Comparison of ENCODE assay signal across 7 mouse cellular contexts in genomic region chr19:57411375-57412196, GRCm38 (mm10). TPM values are rescaled to one million over a fixed set of nuclear protein-coding genes. Genes with fewer than 3 reads are reported as not detected.
DNase-seq lines count a peak whose midpoint lies in the region; ATAC-seq and TF ChIP-seq lines count a peak whose summit lies in the region.

No protein-coding gene starts in this region.

- no peak; the same call in 1 of the 2 replicates for TF ChIP-seq POLR2A in bone marrow, adult 2 months (IDR thresholded peaks at IDR 0.05; ENCODE audit: borderline replicate concordance, control insufficient read depth, low read depth, low read length)
- TF ChIP-seq POLR2A in limb, embryonic 14.5 days (IDR thresholded peaks at IDR 0.05; ENCODE audit: borderline replicate concordance, extremely low read depth, insufficient read depth, insufficient read length): no peak
- no peak for TF ChIP-seq POLR2A in small intestine, adult 2 months (IDR thresholded peaks at IDR 0.05; ENCODE audit: low read depth, low read length)

- H3K27ac ChIP-seq in bone marrow, adult 2 months (ENCODE audit: control insufficient read depth, insufficient read depth, low read depth, low read length, poor library complexity): no peak overlapping the region
- H3K27ac ChIP-seq in embryonic facial prominence, embryonic 13.5 days: peak overlapping the region; percentile 91
- no peak overlapping the region for H3K27ac ChIP-seq in heart, embryonic 12.5 days (ENCODE audit: poor library complexity, severe bottlenecking)
- H3K27ac ChIP-seq in limb, embryonic 14.5 days (replicated peaks; ENCODE audit: low read depth, low read length): peak overlapping the region; percentile 45
- peak overlapping the region; percentile 66 for H3K27ac ChIP-seq in midbrain, embryonic 14.5 days (replicated peaks; ENCODE audit: low read depth, low read length)
- peak overlapping the region; percentile 17; the same call in 1 of the 2 replicates for H3K27ac ChIP-seq in small intestine, adult 2 months (ENCODE audit: insufficient read depth, low read depth, low read length)

- H3K36me3 ChIP-seq in embryonic facial prominence, embryonic 13.5 days: no peaks in the 10 kb centered on the region
- H3K36me3 ChIP-seq in heart, embryonic 12.5 days: no peaks in the 10 kb centered on the region
- H3K36me3 ChIP-seq in limb, embryonic 14.5 days (ENCODE audit: control insufficient read depth, insufficient read depth, low read length): no peaks in the 10 kb centered on the region
- no peaks in the 10 kb centered on the region for H3K36me3 ChIP-seq in midbrain, embryonic 14.5 days (ENCODE audit: control insufficient read depth, insufficient read depth, low read length)
- no peaks in the 10 kb centered on the region for H3K36me3 ChIP-seq in small intestine, adult 2 months (ENCODE audit: control insufficient read depth, insufficient read depth, low read length)

- H3K9ac ChIP-seq in embryonic facial prominence, embryonic 13.5 days: peak overlapping the region; percentile 55; the same call in 1 of the 2 replicates
- H3K9ac ChIP-seq in heart, embryonic 12.5 days: peak overlapping the region; percentile 50; the same call in 1 of the 2 replicates
- H3K9ac ChIP-seq in limb, embryonic 14.5 days (ENCODE audit: low read depth, low read length, severe bottlenecking): no peak overlapping the region; the same call in 1 of the 2 replicates
- peak overlapping the region; percentile 36; the same call in 1 of the 2 replicates for H3K9ac ChIP-seq in midbrain, embryonic 14.5 days (replicated peaks; ENCODE audit: low read length)

- DNase-seq in kidney, adult 9 months: peak; percentile 79
- peak; percentile 66 for DNase-seq in limb, embryonic 14.5 days (ENCODE audit: low spot score)
- DNase-seq in midbrain, embryonic 14.5 days: peak; percentile 82

- peak overlapping the region; percentile 0 for H3K4me3 ChIP-seq in bone marrow, adult 2 months (replicated peaks; ENCODE audit: control insufficient read depth, low read depth, low read length)
- H3K4me3 ChIP-seq in embryonic facial prominence, embryonic 13.5 days: peak overlapping the region; percentile 9; the same call in 1 of the 2 replicates
- H3K4me3 ChIP-seq in heart, embryonic 12.5 days: peak overlapping the region; percentile 20
- H3K4me3 ChIP-seq in limb, embryonic 14.5 days (replicated peaks; ENCODE audit: low read length): peak overlapping the region; percentile 1; the same call in 1 of the 2 replicates
- no peak overlapping the region for H3K4me3 ChIP-seq in midbrain, embryonic 14.5 days (replicated peaks; ENCODE audit: low read depth, low read length)
- peak overlapping the region; percentile 22 for H3K4me3 ChIP-seq in small intestine, adult 2 months (ENCODE audit: low read depth, low read length)

- no peaks in the 10 kb centered on the region for H3K4me1 ChIP-seq in bone marrow, adult 2 months (ENCODE audit: control insufficient read depth, insufficient read depth, low read length)
- peaks cover 24% of the 10 kb centered on the region for H3K4me1 ChIP-seq in embryonic facial prominence, embryonic 13.5 days
- peaks cover 19% of the 10 kb centered on the region for H3K4me1 ChIP-seq in heart, embryonic 12.5 days (replicated peaks)
- peaks cover 10% of the 10 kb centered on the region for H3K4me1 ChIP-seq in limb, embryonic 14.5 days (ENCODE audit: control insufficient read depth, insufficient read depth, low read length)
- H3K4me1 ChIP-seq in midbrain, embryonic 14.5 days (ENCODE audit: control insufficient read depth, insufficient read depth, low read length): peaks cover 8% of the 10 kb centered on the region
- peaks cover 2% of the 10 kb centered on the region; the same call in 1 of the 2 replicates for H3K4me1 ChIP-seq in small intestine, adult 2 months (ENCODE audit: control insufficient read depth, insufficient read depth, insufficient read length, low read length)

- no peak for TF ChIP-seq CTCF in bone marrow, adult 2 months (IDR thresholded peaks at IDR 0.05; ENCODE audit: control insufficient read depth, insufficient read depth, low read length)
- TF ChIP-seq CTCF in small intestine, adult 2 months (IDR thresholded peaks at IDR 0.05; ENCODE audit: extremely low read depth, insufficient read length, insufficient replicate concordance, low read depth, low read length): no peak

- 6% methylated on average over 29 of the region's 29 CpGs for WGBS in bone marrow, adult 2 months
- 20% methylated on average over 29 of the region's 29 CpGs for WGBS in embryonic facial prominence, embryonic 13.5 days
- WGBS in heart, embryonic 12.5 days: 27% methylated on average over 29 of the region's 29 CpGs
- 10% methylated on average over 29 of the region's 29 CpGs for WGBS in limb, embryonic 14.5 days
- 39% methylated on average over 29 of the region's 29 CpGs for WGBS in midbrain, embryonic 14.5 days
- 33% methylated on average over 29 of the region's 29 CpGs for WGBS in small intestine, adult 2 months

- no peaks in the 10 kb centered on the region for H3K9me3 ChIP-seq in embryonic facial prominence, embryonic 13.5 days
- no peaks in the 10 kb centered on the region for H3K9me3 ChIP-seq in heart, embryonic 12.5 days (replicated peaks)
- no peaks in the 10 kb centered on the region for H3K9me3 ChIP-seq in limb, embryonic 14.5 days (ENCODE audit: control insufficient read depth, low read length)
- H3K9me3 ChIP-seq in midbrain, embryonic 14.5 days (ENCODE audit: control insufficient read depth, low read length): no peaks in the 10 kb centered on the region

- H3K27me3 ChIP-seq in embryonic facial prominence, embryonic 13.5 days: no peaks in the 10 kb centered on the region
- H3K27me3 ChIP-seq in heart, embryonic 12.5 days (replicated peaks): 0 out of 2 replicates have a peak, but pooled peaks cover 4% of the 10 kb centered on the region
- H3K27me3 ChIP-seq in limb, embryonic 14.5 days (ENCODE audit: control insufficient read depth, insufficient read depth, low read length): no peaks in the 10 kb centered on the region
- H3K27me3 ChIP-seq in midbrain, embryonic 14.5 days (ENCODE audit: control insufficient read depth, insufficient read depth, low read length): no peaks in the 10 kb centered on the region
- H3K27me3 ChIP-seq in small intestine, adult 2 months (ENCODE audit: control insufficient read depth, insufficient read depth, low read length): no peaks in the 10 kb centered on the region

- peak; percentile 62; the same call in 1 of the 2 replicates for ATAC-seq in embryonic facial prominence, embryonic 13.5 days (ENCODE audit: insufficient number of reproducible peaks, insufficient read depth, low FRiP score, low TSS enrichment, low read depth)
- ATAC-seq in heart, embryonic 12.5 days (ENCODE audit: insufficient number of reproducible peaks, low FRiP score): peak; percentile 66; the same call in 1 of the 2 replicates
- peak; percentile 81 for ATAC-seq in limb, embryonic 14.5 days (ENCODE audit: low FRiP score, low read depth)
- ATAC-seq in midbrain, embryonic 14.5 days (ENCODE audit: low FRiP score, low TSS enrichment): no peak

- H3K4me2 ChIP-seq in embryonic facial prominence, embryonic 13.5 days: peak overlapping the region; percentile 53
- peak overlapping the region; percentile 61 for H3K4me2 ChIP-seq in heart, embryonic 12.5 days
- H3K4me2 ChIP-seq in limb, embryonic 14.5 days (replicated peaks; ENCODE audit: low read depth, low read length, severe bottlenecking): peak overlapping the region; percentile 36
- H3K4me2 ChIP-seq in midbrain, embryonic 14.5 days (ENCODE audit: low read length): peak overlapping the region; percentile 37

RNA-seq across cellular contexts. Expression of gene Trub1, which starts 41.1 kb away (rescaled TPM):
- 3.8 and 8.4 TPM in 2 replicates for polyA plus RNA-seq in bone marrow, adult 2 months (2011; ENCODE audit: insufficient read depth, insufficient read length, low replicate concordance, missing spikeins)
- polyA plus RNA-seq in embryonic facial prominence, embryonic 13.5 days (2015; fragmentation: Nextera tagmentation; extraction: Ambion mirVana): 30.0 and 33.6 TPM in 2 replicates
- 11.2 and 12.4 TPM in 2 replicates for polyA plus RNA-seq in heart, embryonic 12.5 days (2016; fragmentation: Nextera tagmentation; extraction: Ambion mirVana)
- polyA plus RNA-seq in limb, embryonic 14.5 days (2012; rRNA removed): 31.7 and 31.8 TPM in 2 replicates
- polyA plus RNA-seq in limb, embryonic 14.5 days (2014; fragmentation: Nextera tagmentation; extraction: Ambion mirVana): 22.7 and 24.4 TPM in 2 replicates
- 13.1 and 15.6 TPM in 2 replicates for polyA plus RNA-seq in midbrain, embryonic 14.5 days (2014; fragmentation: Nextera tagmentation; extraction: Ambion mirVana)
- 1.5 and 1.6 TPM in 2 replicates for polyA plus RNA-seq in small intestine, adult 2 months (2012; rRNA removed)

RNA-seq across cellular contexts. Expression of gene Fam160b1, which starts 51.1 kb away (rescaled TPM):
- 5.0 and 14.4 TPM in 2 replicates for polyA plus RNA-seq in bone marrow, adult 2 months (2011; ENCODE audit: insufficient read depth, insufficient read length, low replicate concordance, missing spikeins)
- 15.2 and 16.6 TPM in 2 replicates for polyA plus RNA-seq in embryonic facial prominence, embryonic 13.5 days (2015; fragmentation: Nextera tagmentation; extraction: Ambion mirVana)
- polyA plus RNA-seq in heart, embryonic 12.5 days (2016; fragmentation: Nextera tagmentation; extraction: Ambion mirVana): 15.4 TPM in 2 replicates
- 23.0 and 26.5 TPM in 2 replicates for polyA plus RNA-seq in limb, embryonic 14.5 days (2012; rRNA removed)
- 19.3 and 21.5 TPM in 2 replicates for polyA plus RNA-seq in limb, embryonic 14.5 days (2014; fragmentation: Nextera tagmentation; extraction: Ambion mirVana)
- polyA plus RNA-seq in midbrain, embryonic 14.5 days (2014; fragmentation: Nextera tagmentation; extraction: Ambion mirVana): 16.2 and 18.6 TPM in 2 replicates
- 6.4 and 11.5 TPM in 2 replicates for polyA plus RNA-seq in small intestine, adult 2 months (2012; rRNA removed)

Comparison
In these comparisons a context has a peak if more than half of its experiments do, and no peak if none do; other contexts are left out.
1. H3K27ac ChIP-seq: peak in embryonic facial prominence, embryonic 13.5 days (single experiment), limb, embryonic 14.5 days (single experiment), midbrain, embryonic 14.5 days (single experiment) and small intestine, adult 2 months (single experiment); none in bone marrow, adult 2 months (single experiment) and heart, embryonic 12.5 days (single experiment).
2. Peak in every context shown above with its lines, with median percentiles within 50 percentile points of each other: H3K4me2 ChIP-seq and DNase-seq.